Mouse (Mus musculus) brain, embryonic 18.5 days (tissue): ENCODE data around the gene Olfr655.

Experiments
- DNase-seq: peaks from one replicate; pipeline ENCODE4 v3.0.0-alpha.2; 2012; ENCODE audit warnings: low read depth, low spot score

Olfr655 gene

DNA sequence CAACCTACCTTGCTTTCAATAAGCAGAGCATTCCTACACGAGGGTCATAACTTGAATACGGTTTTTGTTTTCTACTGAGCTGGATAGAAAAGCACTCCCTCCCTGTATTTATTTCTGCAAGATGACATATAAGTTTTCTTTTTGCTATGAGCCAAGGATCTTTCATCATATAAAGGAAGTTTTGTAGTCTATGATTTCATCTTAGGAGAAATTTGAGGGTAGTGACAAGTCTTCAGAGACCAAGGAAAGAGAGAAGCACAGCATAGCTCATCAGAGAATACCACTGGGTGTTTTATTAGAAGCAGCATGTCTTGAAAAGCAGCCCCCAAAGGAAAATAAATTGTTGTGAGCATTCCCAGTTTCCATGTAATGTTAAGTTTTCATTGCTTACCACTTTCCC lies at the start of gene Olfr655:
Gene Olfr655, minus strand, starts transcription at position 101 of the 400 bp plus-strand sequence.
- no peak for DNase-seq

GRCm38 (mm10) chr7:104646841-104647482 lies 45.4 kb upstream of the Olfr655 start, which contains the start of gene Olfr658:
Gene Olfr658 (minus strand): TSS chr7:104647305.
- DNase-seq = no peak

DNA sequence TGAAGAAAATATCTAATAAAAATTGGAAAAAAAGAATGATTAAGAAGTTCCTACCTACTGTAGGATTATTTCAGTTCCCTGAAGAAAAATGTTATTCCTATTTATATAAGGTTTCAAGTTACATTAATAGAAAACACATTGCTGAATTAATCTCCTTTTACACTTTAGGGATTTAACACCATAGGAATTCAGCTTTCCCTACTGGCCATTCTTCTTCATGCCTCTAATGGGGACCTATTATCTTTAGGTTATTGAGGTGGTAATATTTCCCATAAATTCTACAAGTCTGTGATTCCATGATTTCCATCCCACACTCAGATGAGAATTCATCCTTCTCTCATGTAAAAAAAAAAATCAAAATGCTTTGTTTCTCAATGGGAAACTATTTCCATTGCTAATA lies 22.9 kb upstream of the Olfr655 start, which contains the start of gene Olfr657:
Gene Olfr657, plus strand, starts transcription at position 301 of the 400 bp plus-strand sequence.
- no peak for DNase-seq

DNA sequence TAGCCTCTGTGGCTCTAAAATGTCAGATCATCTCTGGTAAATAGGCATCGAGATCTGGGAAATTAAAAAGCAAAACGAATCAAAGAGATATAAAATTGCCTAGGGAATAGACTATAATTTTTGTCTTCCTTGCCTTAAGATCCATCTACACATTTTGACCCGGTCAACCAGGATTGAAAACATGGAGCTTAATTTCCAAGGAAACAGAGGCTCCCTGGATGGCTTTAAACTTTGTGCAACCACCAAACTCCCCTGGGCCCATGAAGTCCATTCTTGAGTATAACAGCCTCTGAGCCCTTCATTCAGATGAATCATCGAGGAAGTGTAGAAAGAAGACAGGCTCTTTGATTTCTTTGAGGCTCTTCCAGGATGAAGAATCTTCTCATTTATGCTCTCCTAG lies 12.1 kb upstream of the Olfr655 start, which contains the start of gene Olfr656:
Gene Olfr656, plus strand, starts transcription at position 301 of the 400 bp plus-strand sequence.
- no peak for DNase-seq

DNA sequence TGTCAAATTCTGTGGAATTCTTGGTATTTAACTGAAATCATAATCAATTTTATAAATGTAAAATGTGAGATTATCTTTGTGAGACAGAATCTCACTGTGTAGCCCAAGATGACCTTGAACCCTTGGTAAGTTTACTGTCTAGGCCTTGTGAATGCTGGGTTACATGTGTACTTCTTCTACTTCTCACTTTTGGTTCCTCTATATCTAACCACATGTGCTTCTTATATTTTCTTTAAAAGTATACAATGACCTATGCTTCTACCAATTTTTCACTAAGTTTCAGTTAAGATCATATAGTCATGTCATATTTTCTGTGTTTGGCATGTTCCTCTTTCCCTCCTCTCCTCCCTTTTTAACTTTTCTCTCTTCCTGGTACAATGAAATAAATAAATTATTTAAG lies 3.1 kb upstream of the Olfr655 start:
- no peak for DNase-seq

DNA sequence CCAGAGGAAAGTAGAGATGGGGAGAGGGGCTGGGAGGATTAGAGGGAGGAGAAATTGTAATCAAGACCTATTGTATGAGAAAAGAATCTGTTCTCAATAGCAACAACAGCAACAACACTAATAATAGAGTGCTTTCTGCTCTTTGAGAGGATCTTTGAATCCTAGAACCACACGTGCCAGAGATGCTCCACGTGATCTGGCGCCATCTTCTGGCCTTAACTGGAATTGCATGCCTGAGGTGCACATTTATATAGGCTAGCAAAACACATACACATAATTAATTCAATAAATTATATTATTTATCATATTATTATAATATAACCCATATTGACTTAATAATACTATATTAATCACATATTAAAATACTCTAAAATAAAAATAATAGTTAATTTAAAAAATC lies 1.6 kb upstream of the Olfr655 start:
- DNase-seq = no peak

DNA sequence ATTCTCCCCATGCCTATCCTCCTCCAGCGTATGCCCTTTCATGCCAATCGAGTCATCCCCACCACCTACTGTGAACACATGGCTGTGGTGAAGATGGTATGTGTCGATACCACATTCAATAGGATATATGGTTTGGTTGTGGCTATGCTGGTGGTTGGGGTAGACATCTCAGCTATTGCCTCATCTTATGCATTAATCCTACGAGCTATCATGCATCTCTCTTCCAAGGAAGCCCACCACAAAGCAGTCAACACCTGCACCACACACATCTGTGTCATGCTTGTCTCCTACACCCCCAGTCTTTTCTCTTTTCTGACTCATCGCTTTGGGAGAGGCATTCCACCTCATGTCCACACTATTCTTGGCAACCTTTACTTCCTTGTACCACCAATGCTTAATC lies 13.3 kb downstream of the Olfr655 start:
- no peak for DNase-seq

DNA sequence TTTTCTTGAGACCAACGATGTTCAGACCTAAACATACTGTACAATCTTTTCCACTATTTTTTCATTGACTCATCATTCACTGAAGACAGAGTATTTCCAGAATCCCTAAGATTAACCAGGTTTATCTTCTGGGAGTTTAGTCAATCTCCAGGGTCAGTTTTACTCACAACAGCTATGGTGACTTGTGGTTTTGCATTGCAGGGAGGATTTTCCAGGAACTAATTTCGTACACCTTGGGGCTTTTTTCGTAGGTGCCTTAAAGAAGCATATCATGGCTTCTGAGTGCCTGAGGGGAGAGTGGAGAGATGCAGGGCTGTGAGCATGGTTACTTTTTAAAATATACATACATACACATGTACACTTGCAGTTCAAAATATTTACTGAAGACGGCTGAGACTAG lies 14.9 kb downstream of the Olfr655 start, which contains the start of gene Olfr654:
Gene Olfr654, plus strand, starts transcription at position 301 of the 400 bp plus-strand sequence.
- DNase-seq = no peak

- no peak for DNase-seq
These were observed 20.1 kb downstream of the Olfr655 start for GRCm38 (mm10) chr7:104581429-104581828.

DNA sequence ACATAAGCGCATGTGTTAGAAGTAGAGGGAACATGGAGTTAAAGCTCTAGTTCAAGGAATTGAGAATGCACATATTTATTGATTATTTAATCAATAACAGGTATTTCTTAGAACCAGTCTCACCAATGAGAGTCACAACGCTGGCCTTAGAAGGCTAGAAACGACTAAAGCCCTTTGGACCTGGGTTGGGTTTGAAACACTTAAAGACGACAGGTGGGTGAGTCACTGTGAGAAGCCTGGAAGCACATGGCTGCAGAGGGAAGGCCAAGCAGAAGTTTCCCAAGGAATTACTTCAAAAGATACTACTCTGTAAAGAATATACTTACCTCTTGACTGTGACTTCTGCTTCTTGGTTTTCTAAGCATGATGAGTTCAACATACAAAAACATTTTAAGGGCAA lies 20.7 kb downstream of the Olfr655 start:
- DNase-seq = no peak

- DNase-seq = no peak
These were observed 24.6 kb downstream of the Olfr655 start, which contains the start of gene Olfr653 for GRCm38 (mm10) chr7:104577014-104577413. Gene Olfr653 (plus strand): TSS chr7:104577314.

DNA sequence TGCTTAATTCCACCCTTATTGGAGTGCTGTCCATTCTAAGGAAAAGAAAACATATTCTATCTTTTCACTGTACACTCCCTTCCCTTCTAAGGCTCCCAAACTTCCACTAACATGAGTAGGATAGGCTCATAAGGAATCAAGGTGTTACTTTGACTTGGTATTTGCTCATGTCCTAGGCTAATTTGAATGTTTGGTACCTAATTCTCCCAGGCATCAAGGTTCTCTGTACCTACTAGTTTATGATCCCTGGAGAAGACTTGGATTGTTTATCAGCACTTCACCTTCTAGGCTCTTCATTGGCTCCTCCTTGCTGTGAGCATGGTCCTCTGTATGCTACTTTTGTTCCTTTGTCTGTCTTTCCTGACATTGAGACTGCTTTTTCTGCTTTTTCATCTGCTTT lies 41.0 kb downstream of the Olfr655 start, which contains the start of gene Olfr652:
Gene Olfr652, plus strand, starts transcription at position 301 of the 400 bp plus-strand sequence.
- DNase-seq = no peak

GRCm38 (mm10) chr7:104552700-104553099 lies 48.9 kb downstream of the Olfr655 start:
- DNase-seq = no peak

DNA sequence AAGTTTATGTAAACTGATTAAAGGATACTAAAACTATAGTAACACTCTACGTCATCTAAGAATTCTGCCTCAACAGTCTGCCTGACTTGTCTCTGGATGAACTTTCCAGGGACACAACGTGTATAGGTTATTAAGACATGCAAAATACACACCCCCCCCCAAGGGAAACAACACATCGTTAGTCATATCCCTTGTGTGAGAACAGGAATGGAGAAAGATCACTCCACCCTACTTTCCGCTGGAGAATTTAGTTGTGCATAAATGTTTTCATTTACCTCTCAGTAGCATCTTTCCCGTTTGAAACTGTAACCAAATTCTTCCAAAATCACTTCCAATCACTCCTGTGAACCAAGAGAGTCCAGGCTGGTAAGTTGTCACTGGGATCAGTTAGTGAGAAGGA lies 51.7 kb downstream of the Olfr655 start, which contains the start of gene Olfr651:
Gene Olfr651, plus strand, starts transcription at position 301 of the 400 bp plus-strand sequence.
- no peak for DNase-seq
